Mouse (Mus musculus) ES-Bruce4 (cell line): ENCODE measurements around the gene Sept3. TPM values are rescaled to one million over a fixed set of nuclear protein-coding genes. Genes with fewer than 3 reads are reported as not detected.
A peak's percentile ranks its signal among the peaks of the same experiment; 100 is the strongest.

Experiments used
- H3K27ac ChIP-seq: 2 replicates; pipeline ENCODE4 v1.5.1; 2012; ENCODE audit warnings: low read length, inconsistent platforms; ENCODE audit not compliant: insufficient read depth
- H3K27me3 ChIP-seq: 2 replicates; pipeline ENCODE4 v1.6.1; 2012; ENCODE audit warnings: mild to moderate bottlenecking, low read length, inconsistent platforms; ENCODE audit not compliant: control insufficient read depth, poor library complexity, insufficient read depth, severe bottlenecking
- H3K36me3 ChIP-seq: 2 replicates; pipeline ENCODE4 v1.6.1; 2012; ENCODE audit warnings: inconsistent platforms, mild to moderate bottlenecking, low read length, moderate library complexity; ENCODE audit not compliant: control insufficient read depth, poor library complexity, insufficient read depth, severe bottlenecking
- H3K4me1 ChIP-seq: one replicate; pipeline ENCODE4 v1.8.1; 2011; ENCODE audit warnings: low read length; ENCODE audit not compliant: control insufficient read depth, insufficient read depth
- H3K4me3 ChIP-seq: 2 replicates; pipeline ENCODE4 v1.5.1; 2011; ENCODE audit warnings: low read depth, mild to moderate bottlenecking, low read length
- H3K9ac ChIP-seq: 2 replicates; pipeline ENCODE4 v1.6.1; 2012; ENCODE audit warnings: low read depth, mild to moderate bottlenecking, inconsistent platforms; ENCODE audit not compliant: poor library complexity, severe bottlenecking
- H3K9me3 ChIP-seq: replicated peaks from 2 replicates; pipeline ENCODE4 v1.6.1; 2012; ENCODE audit warnings: mild to moderate bottlenecking, low read length, inconsistent platforms; ENCODE audit not compliant: control insufficient read depth, poor library complexity, insufficient read depth, severe bottlenecking
- CTCF ChIP-seq: IDR thresholded peaks from one replicate; pipeline ENCODE4 v1.8.1; 2011; ENCODE audit warnings: low read depth, low read length
- EP300 ChIP-seq: IDR thresholded peaks from 2 replicates; pipeline ENCODE4 v1.6.1; 2011; ENCODE audit warnings: low read depth, low read length; ENCODE audit not compliant: insufficient read depth
- POLR2A ChIP-seq: IDR thresholded peaks from one replicate; pipeline ENCODE4 v1.8.1; 2011; ENCODE audit warnings: low read length; ENCODE audit not compliant: insufficient read depth
- polyA plus RNA-seq: library from polyadenylated mRNA; stranded (reverse); fragments of >200 nt; gene quantifications from 2 replicates; pipeline ENCODE4 v1.2.4, GENCODE M21; 2011; ENCODE audit warnings: low read depth; ENCODE audit not compliant: missing spikeins, insufficient read depth, insufficient read length

Gene Sept3
- polyA plus RNA-seq, 1 experiment = 9.7 TPM

DNA sequence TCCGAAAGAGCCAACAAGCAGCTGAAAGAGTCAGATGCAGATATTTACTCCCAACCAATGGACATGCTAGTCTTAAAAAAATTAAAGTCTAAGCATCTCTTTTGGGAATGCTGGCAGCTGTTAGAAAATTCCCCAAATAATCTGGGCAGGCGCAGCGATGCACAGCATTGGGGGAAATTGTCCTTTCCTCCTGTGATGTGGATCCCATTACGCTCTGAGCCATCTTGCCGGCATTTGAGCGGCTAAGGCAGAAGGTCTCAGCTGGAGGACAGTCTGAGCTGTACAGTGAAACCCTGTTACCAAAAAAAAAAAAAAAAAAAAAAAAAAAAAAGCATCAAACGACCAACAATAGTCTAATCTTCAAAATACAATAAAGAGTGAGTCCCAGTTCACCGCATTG, 47.5 kb downstream of the Sept3 start:
- H3K36me3 ChIP-seq = no peaks in the 10 kb centered on the region
- TF ChIP-seq POLR2A (no peak), EP300 (no peak), CTCF (no peak)

DNA sequence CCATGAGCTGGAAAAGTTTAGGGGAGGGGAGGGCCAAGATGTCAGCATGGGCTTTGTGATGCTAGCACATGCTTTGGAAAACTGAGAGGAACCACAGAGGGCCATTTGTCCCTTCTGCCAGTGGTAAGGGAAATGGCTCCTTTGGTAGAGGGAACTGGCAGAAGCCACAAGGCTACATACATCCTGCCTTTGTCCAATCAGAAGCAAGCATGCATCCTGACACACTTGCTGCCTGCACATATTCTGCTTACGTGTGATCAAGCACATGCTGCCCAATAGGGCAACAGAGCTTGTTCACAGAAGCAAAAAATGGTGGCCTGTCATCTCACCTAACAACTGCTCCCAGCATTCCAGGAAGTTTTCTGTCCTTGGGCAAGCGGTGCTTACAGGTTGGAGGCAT, 50.7 kb downstream of the Sept3 start:
- H3K27me3 ChIP-seq = no peaks in the 10 kb centered on the region
- TF ChIP-seq POLR2A (no peak), CTCF (no peak), EP300 (no peak)
- H3K4me1 ChIP-seq = no peaks in the 10 kb centered on the region
- H3K27ac ChIP-seq = no peak overlapping the region
- no peaks in the 10 kb centered on the region for H3K9me3 ChIP-seq
- H3K36me3 ChIP-seq = no peaks in the 10 kb centered on the region
- H3K9ac ChIP-seq = no peak overlapping the region
- no peak overlapping the region for H3K4me3 ChIP-seq

More for the DNA sequence above, 47.5 kb downstream of the Sept3 start:
- no peaks in the 10 kb centered on the region for H3K27me3 ChIP-seq
- H3K9ac ChIP-seq = no peak overlapping the region
- H3K4me1 ChIP-seq = no peaks in the 10 kb centered on the region
- no peak overlapping the region for H3K4me3 ChIP-seq
- no peaks in the 10 kb centered on the region for H3K9me3 ChIP-seq
- no peak overlapping the region for H3K27ac ChIP-seq

DNA sequence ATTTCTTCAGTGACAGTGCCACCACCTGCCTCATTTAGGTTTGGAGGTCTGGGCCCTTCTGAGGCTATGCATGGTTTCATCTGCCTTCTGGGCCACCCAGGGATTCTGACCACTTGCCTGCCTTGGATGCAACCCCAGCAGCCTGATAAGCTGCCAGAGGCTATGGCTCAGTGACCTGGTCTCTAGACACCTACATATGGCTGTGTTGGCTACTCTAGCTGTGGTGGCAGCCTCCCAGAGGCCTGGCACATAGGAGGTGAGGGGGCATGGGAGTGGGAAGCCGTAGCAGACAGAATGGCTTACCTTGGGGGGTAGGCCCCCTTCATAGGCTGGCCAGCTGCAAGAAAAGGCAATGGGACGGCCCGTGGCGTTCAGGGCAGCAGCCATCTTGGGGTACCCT, 60.5 kb downstream of the Sept3 start:
- Histone ChIP-seq H3K27me3 (no peaks in the 10 kb centered on the region), H3K36me3 (peaks cover 8% of the 10 kb centered on the region), H3K27ac (no peak overlapping the region), H3K9me3 (no peaks in the 10 kb centered on the region), H3K4me3 (no peak overlapping the region), H3K4me1 (no peaks in the 10 kb centered on the region), H3K9ac (no peak overlapping the region)
- TF ChIP-seq EP300 = no peak

DNA sequence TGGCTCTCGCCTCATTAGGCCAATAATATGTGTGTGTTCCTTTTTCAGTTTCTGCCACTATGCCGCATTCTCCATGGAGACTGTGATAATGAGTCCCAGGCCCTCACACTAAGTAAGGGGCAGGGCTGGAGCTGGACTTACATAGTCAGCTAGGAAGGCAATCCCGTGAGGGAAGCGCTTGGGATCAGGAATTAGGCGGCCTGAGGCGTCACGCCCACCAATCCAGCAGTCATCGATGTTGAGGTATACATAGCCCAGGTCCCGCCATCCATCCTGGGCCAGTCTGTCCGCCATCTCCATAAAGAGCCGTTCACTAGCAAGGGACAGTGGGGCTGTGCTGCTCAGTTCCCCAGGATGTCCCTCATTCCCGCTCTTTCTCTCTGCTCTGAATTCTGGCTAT, 61.9 kb downstream of the Sept3 start:
- Histone ChIP-seq H3K4me3 (no peak overlapping the region), H3K27ac (no peak overlapping the region), H3K27me3 (no peaks in the 10 kb centered on the region), H3K9me3 (no peaks in the 10 kb centered on the region), H3K4me1 (peaks cover 4% of the 10 kb centered on the region), H3K9ac (no peak overlapping the region), H3K36me3 (peaks cover 8% of the 10 kb centered on the region)
- TF ChIP-seq CTCF (no peak), EP300 (no peak), POLR2A (no peak)

DNA sequence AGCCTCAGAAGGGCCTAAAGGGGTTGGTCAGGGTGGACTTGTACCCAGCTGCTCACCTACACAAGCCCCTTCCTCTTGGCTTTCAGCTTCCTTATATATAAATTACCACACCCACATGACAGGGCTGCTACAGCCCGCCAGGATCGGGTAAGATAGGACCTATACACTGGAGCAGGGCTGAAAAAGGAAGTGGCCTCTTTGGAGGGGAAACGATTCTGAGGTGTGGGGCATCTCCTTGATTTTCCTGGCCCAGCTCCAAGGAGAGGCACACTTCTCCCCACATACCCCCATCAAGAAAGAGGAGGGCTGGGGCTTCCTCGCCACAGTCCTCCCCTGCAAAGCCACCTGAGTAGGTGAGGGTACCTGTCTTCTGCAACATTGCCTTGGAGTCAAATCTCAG, 63.2 kb downstream of the Sept3 start:
- Histone ChIP-seq H3K9ac (peak overlapping the region; percentile 68), H3K9me3 (no peaks in the 10 kb centered on the region), H3K4me3 (peak overlapping the region; percentile 85), H3K36me3 (peaks cover 8% of the 10 kb centered on the region), H3K27me3 (no peaks in the 10 kb centered on the region), H3K27ac (no peak overlapping the region), H3K4me1 (peaks cover 4% of the 10 kb centered on the region)
- no peak for TF ChIP-seq POLR2A
- TF ChIP-seq EP300 = no peak
- no peak for TF ChIP-seq CTCF

DNA sequence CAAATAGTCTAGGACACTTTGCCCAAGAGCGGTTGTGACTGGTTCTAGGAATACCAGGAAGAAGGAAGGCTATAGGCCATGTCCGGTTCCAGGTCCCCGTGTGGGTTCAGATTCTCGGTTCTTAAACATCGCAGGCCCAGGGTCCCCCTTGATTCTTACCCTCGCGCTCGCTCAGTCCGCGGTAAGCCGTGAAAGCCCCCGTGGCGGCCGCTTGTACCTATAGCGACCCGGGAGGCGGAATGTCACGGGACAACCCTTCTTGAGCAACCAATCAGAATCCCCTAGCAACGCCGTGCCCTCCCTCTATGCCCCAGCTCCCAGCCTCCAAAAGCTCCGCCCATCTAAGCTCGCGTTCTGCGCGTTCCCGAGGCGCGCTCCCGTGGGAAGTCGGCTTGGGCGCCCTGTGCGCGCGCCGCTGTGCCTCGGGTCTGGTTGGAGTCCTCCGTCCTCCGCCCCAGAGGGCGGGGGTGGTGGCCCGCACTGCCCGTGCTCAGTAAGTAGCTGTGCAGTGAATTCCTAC, 64.0 kb downstream of the Sept3 start, which contains the start of the genes Naga, Pheta2 and Smdt1:
TSS of gene Naga (minus strand) at position 333 of the 520 bp plus-strand sequence.
TSS of gene Pheta2 (plus strand) at position 350 of the 520 bp plus-strand sequence.
TSS of gene Smdt1 (plus strand) at position 367 of the 520 bp plus-strand sequence.
- Histone ChIP-seq H3K4me1 (peaks cover 4% of the 10 kb centered on the region), H3K36me3 (peaks cover 8% of the 10 kb centered on the region), H3K27me3 (no peaks in the 10 kb centered on the region), H3K9me3 (no peaks in the 10 kb centered on the region), H3K9ac (peak within 1 kb of the TSS; percentile 68), H3K27ac (no peak within 1 kb of the TSS), H3K4me3 (peak within 1 kb of the TSS; percentile 85)
- 0 out of 2 replicates have a peak, but pooled peaks have one; percentile 7 for TF ChIP-seq EP300
- TF ChIP-seq POLR2A = peak; percentile 59
- no peak for TF ChIP-seq CTCF

DNA sequence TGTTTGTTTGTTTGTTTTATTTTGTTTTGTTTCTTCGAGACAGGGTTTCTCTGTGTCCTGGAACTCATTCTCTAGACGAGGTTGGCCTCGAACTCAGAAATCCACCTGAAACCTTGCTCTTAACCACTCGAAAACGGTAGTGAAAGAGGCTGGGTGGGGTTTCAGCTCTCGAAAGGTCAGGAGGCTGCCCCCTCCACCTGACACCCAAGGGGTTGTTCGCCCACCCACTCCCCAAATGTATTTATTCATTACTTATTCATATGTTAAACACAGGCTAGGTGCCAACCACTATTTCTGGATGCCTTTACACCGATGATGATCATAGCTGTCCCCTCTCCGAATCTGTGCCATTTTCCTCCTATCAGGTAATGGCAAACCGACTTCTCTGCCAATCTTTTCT, 64.5 kb downstream of the Sept3 start:
- no peak for TF ChIP-seq EP300
- TF ChIP-seq CTCF = no peak
- no peak for TF ChIP-seq POLR2A
- Histone ChIP-seq H3K4me3 (no peak overlapping the region), H3K9ac (no peak overlapping the region), H3K9me3 (no peaks in the 10 kb centered on the region), H3K27ac (no peak overlapping the region), H3K27me3 (no peaks in the 10 kb centered on the region), H3K4me1 (peaks cover 4% of the 10 kb centered on the region), H3K36me3 (peaks cover 8% of the 10 kb centered on the region)
